Mouse (Mus musculus) hindbrain, embryonic 14.5 days (tissue): ENCODE data around the gene Ttc39b. TPM values are rescaled to one million over a fixed set of nuclear protein-coding genes. Genes with fewer than 3 reads are reported as not detected.

ENCODE experiments used
- ATAC-seq: fragments of 200-750 bp; cut with Nextera tagmentation; 2 replicates; pipeline ENCODE4 v1.8.0; 2017; ENCODE audit warnings: moderate number of reproducible peaks, mild to moderate bottlenecking, moderate TSS enrichment, moderate library complexity; ENCODE audit not compliant: low FRiP score
- DNase-seq: peaks from one replicate; pipeline ENCODE4 v3.0.0-alpha.2; 2015; ENCODE audit warnings: low spot score
- H3K27ac ChIP-seq: fragments of 300-500 bp; sonication (generic); 2 replicates; pipeline ENCODE4 v1.5.1; 2014; ENCODE audit warnings: mild to moderate bottlenecking, moderate library complexity
- H3K27me3 ChIP-seq: fragments of 300-500 bp; sonication (generic); 2 replicates; pipeline ENCODE4 v1.6.1; 2014; ENCODE audit warnings: mild to moderate bottlenecking, low read length, mixed read lengths; ENCODE audit not compliant: control insufficient read depth, insufficient read depth
- H3K36me3 ChIP-seq: fragments of 300-500 bp; sonication (generic); replicated peaks from 2 replicates; pipeline ENCODE4 v1.6.1; 2014; ENCODE audit not compliant: control insufficient read depth, insufficient read depth
- H3K4me1 ChIP-seq: fragments of 300-500 bp; sonication (generic); replicated peaks from 2 replicates; pipeline ENCODE4 v1.6.1; 2014; ENCODE audit warnings: antibody characterized with exemption, low read length, mixed read lengths; ENCODE audit not compliant: control insufficient read depth, insufficient read depth
- H3K4me2 ChIP-seq: fragments of 300-500 bp; sonication (generic); replicated peaks from 2 replicates; pipeline ENCODE4 v1.6.1; 2014; ENCODE audit warnings: mild to moderate bottlenecking, moderate library complexity
- H3K4me3 ChIP-seq: fragments of 300-500 bp; sonication (generic); replicated peaks from 2 replicates; pipeline ENCODE4 v1.5.1; 2014; ENCODE audit warnings: mild to moderate bottlenecking, low read length
- H3K9ac ChIP-seq: fragments of 300-500 bp; sonication (generic); 2 replicates; pipeline ENCODE4 v1.6.1; 2014
- H3K9me3 ChIP-seq: fragments of 300-500 bp; sonication (generic); 2 replicates; pipeline ENCODE4 v1.6.1; 2016; ENCODE audit warnings: low read length; ENCODE audit not compliant: control insufficient read depth
- WGBS: fragments of 180-500 bp; shearing (Covaris S2); extraction: QIAGEN DNeasy Blood & Tissue Kit; methylation state at CpG from one replicate; pipeline ENCODE4 v1.1.7; 2014; 5-methylcytosine and 5-hydroxymethylcytosine counted together
- polyA plus RNA-seq: library from polyadenylated mRNA; unstranded; fragments of >200 nt; fragmentation: Nextera tagmentation; extraction: Ambion mirVana; gene quantifications from 2 replicates; pipeline ENCODE4 v1.2.1, GENCODE M21; 2014

The Ttc39b gene
- polyA plus RNA-seq, 1 experiment from 2014 or later, result 8.2 TPM

DNA sequence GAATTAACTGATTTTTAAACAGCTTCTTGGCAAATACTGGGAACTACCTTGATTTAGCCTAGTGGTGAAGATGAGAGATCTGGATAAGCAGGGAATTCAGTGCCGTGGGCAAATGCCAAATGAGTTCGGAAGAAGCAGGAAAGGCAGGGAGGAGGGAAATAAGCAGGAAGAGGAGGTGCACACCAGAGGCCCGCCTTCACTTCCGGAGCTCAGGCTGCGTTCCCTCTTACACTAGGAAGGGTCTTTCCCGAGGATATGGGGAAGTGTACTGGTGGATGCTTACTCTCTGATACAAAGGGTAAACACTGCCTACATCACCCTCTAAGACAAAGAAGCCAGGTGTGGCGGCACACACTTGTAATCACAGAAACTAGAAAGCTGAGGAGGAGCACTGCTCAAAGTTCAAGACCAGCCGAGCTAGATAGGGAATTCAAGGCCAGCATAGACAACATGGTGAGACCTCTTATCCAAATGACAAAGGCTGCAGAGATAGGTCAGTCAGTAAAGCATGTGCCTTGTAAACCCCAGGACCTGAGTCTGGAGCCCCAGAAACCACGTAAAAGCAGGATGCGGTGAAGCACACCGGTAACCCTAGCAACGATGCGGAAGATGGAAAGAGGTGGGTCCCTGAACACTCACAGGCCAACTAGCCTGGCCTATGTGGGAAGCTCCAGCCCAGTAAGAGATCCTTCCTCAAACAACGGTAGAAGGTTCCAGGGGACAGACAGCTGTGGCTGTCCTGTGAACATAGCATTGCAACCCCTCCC lies 57.9 kb downstream of the Ttc39b start:
- H3K4me2 ChIP-seq, result no peak overlapping the region
- H3K9ac ChIP-seq, result no peak overlapping the region
- DNase-seq (no peak), ATAC-seq (no peak)
- H3K9me3 ChIP-seq, result no peaks in the 10 kb centered on the region
- H3K36me3 ChIP-seq, result no peaks in the 10 kb centered on the region; the same call in 1 of the 2 replicates
- 81% methylated on average over 14 of the region's 14 CpGs for WGBS
- H3K27me3 ChIP-seq, result no peaks in the 10 kb centered on the region
- no peak overlapping the region for H3K4me3 ChIP-seq
- H3K27ac ChIP-seq, result no peak overlapping the region
- H3K4me1 ChIP-seq, result no peaks in the 10 kb centered on the region

DNA sequence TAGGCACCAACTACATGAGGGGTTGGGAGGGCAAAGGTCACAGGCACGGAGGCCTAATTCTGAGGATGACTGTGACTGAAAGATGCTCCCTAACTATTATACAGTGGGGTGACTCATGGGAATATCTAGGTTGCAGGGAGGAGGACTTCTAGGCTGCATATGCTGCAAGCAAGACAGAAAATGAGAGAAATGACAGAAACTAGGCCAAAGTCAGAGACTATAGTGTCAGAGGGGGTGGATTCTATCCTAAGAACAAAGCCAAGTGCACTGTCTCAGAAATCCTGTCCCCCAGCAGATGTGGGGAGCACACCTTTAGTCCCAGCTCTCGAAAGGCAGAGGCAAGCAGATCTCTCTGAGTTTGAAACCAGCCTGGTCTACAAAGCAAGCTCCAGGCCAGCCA lies 59.2 kb downstream of the Ttc39b start:
- H3K4me3 ChIP-seq, result no peak overlapping the region
- no peak for DNase-seq
- H3K36me3 ChIP-seq, result no peaks in the 10 kb centered on the region; the same call in 1 of the 2 replicates
- ATAC-seq, result no peak
- H3K27ac ChIP-seq, result no peak overlapping the region
- 87% methylated on average over 2 of the region's 2 CpGs for WGBS
- H3K4me2 ChIP-seq, result no peak overlapping the region
- H3K9ac ChIP-seq, result no peak overlapping the region
- no peaks in the 10 kb centered on the region for H3K27me3 ChIP-seq
- H3K4me1 ChIP-seq, result no peaks in the 10 kb centered on the region
- no peaks in the 10 kb centered on the region for H3K9me3 ChIP-seq

DNA sequence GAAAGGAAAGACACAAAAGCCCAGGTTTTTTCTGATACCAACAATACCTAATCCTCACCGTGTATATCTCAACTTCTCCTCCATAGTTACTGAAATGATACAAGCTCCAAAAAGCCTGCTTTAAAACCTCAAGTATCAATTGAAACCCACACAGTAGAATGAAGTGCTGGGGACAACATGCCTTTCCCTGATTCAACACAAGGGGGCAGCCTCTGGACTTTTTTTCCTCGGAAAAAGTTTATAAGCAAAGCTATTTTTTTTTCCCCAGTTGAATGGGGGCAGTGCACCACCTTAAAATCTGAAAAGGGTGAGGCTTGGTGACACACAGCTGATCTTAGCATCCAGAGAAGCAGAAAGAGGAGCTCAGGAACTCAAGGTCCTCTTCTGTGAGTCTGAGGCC lies 62.1 kb downstream of the Ttc39b start:
- WGBS, result 13% methylated on average over 2 of the region's 2 CpGs
- H3K4me2 ChIP-seq, result no peak overlapping the region
- H3K9me3 ChIP-seq, result no peaks in the 10 kb centered on the region
- DNase-seq, result peak; percentile 79
- ATAC-seq, result 0 out of 2 replicates have a peak, but pooled peaks have one; percentile 9
- H3K27me3 ChIP-seq, result no peaks in the 10 kb centered on the region
- no peaks in the 10 kb centered on the region for H3K4me1 ChIP-seq
- no peak overlapping the region for H3K9ac ChIP-seq
- H3K4me3 ChIP-seq, result no peak overlapping the region
- no peak overlapping the region for H3K27ac ChIP-seq
- H3K36me3 ChIP-seq, result no peaks in the 10 kb centered on the region; the same call in 1 of the 2 replicates

DNA sequence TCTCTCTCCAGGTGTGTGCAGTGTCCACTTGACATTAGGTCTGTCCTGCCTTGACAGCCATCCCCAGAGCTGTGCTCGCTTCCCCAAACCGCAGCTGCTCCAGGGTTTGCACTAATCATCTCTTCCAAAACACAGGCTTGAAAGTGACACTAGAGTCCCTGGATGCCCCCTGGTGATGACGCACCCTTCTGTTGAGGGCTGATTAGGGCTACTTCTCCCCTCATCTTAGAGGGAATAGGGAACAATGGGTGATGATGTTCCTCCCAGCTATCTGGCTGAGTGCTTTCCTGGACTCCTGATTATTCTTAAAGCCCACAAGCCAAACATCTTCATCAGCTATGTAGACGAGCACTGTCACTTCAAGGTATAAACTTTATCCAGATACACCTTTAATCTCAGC lies 64.4 kb downstream of the Ttc39b start:
- Histone ChIP-seq H3K9ac (no peak overlapping the region), H3K27ac (no peak overlapping the region), H3K4me1 (no peaks in the 10 kb centered on the region), H3K4me2 (no peak overlapping the region), H3K36me3 (no peaks in the 10 kb centered on the region; the same call in none of the 2 replicates), H3K4me3 (no peak overlapping the region), H3K9me3 (no peaks in the 10 kb centered on the region), H3K27me3 (no peaks in the 10 kb centered on the region)
- 85% methylated on average over 4 of the region's 4 CpGs for WGBS
- no peak for DNase-seq
- ATAC-seq, result no peak

DNA sequence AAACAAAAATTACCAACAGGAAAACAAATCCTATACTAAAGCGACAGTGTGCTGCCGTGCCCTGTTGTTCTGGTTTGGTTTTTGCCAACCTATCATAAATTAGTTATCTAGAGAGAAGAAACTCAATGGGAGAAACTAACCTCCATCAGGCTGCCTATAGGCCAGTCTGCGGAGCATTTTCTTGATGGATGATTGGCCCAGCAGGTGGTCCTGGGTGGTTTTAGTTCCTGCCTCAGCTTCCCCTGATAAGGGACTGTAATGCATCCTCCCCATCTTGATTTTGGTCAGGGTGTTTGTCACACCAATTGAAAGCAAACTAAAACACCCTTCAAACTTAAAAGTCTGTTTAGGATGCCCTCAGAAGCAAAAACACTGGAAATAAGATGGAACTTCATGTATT lies 65.8 kb downstream of the Ttc39b start:
- no peak for DNase-seq
- no peak overlapping the region for H3K27ac ChIP-seq
- no peak overlapping the region for H3K4me3 ChIP-seq
- H3K36me3 ChIP-seq, result no peaks in the 10 kb centered on the region; the same call in none of the 2 replicates
- WGBS, result 86% methylated on average over 3 of the region's 3 CpGs
- H3K4me2 ChIP-seq, result no peak overlapping the region
- no peak for ATAC-seq
- H3K27me3 ChIP-seq, result no peaks in the 10 kb centered on the region
- H3K9me3 ChIP-seq, result no peaks in the 10 kb centered on the region
- H3K9ac ChIP-seq, result no peak overlapping the region
- no peaks in the 10 kb centered on the region for H3K4me1 ChIP-seq

DNA sequence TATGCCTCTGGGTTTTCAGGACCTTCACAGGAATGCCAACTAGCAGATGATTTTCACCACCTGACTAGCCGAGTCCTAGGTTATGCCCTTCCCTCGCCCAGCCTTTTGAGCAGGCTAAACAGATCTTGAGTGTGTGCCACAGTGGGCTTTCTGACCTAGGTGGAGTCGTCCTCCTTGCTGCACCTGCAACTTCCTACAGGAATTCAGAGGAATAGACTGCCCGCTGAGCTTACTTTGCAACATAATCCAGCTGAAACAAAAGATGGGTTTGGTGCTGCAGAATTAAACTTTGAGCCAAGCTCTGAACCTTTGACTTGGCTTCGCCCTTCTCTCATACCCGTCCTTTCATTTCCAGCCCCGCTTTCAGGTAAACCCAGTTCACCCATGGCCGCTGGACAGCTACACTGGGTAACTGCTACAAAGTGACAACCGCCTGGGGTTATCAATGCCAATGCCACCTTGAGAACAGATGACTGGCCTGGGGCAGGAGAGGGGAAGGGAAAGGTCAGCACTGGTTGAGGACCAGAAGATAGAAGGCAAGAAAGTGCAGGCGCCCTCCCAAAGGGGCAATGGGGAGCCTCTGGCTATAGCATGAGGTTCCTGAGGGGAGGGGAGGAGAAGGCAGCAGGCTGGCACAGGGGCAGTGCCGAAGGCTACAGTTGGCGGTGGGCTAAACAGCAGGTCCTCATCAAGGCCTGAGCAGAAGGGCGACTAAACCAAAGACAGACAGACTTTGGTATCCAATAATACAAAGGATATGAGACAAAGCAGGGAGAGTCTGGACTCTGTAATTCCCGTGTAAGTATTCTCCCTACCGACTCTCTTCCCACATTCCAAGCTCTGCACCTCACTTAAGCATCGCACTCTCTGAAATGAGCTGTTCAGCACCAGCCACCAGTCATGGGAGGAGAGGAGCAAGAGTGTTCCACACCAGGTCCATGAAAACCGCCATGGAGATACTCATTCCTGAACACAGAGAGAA lies 66.5 kb downstream of the Ttc39b start:
- 55% methylated on average over 17 of the region's 17 CpGs for WGBS
- Histone ChIP-seq H3K9me3 (no peaks in the 10 kb centered on the region), H3K27me3 (no peaks in the 10 kb centered on the region), H3K4me1 (no peaks in the 10 kb centered on the region), H3K4me3 (no peak overlapping the region), H3K27ac (no peak overlapping the region), H3K4me2 (no peak overlapping the region), H3K36me3 (no peaks in the 10 kb centered on the region; the same call in none of the 2 replicates), H3K9ac (no peak overlapping the region)
- no peak for DNase-seq
- ATAC-seq, result no peak

DNA sequence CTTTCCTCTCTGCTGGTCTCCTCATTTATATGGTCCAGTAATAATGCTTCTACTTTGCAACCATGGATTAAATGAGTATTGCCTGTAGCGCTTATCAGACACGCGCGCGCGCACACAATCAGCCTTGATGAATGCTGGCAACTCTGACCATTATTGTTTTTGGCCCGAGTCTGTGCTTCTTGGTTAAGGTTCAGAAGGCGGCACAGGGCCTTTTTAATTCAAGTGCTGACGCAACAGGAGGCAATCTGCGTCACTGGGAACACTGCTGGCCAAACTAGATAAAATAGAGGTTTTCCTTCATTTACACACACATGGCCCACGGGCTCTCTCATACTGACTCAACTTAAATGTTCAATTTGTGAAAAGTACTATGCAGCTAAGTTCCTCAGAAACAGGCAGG lies 67.3 kb downstream of the Ttc39b start:
- Histone ChIP-seq H3K36me3 (no peaks in the 10 kb centered on the region; the same call in none of the 2 replicates), H3K4me3 (no peak overlapping the region), H3K9ac (no peak overlapping the region), H3K27me3 (no peaks in the 10 kb centered on the region), H3K9me3 (no peaks in the 10 kb centered on the region), H3K4me2 (no peak overlapping the region), H3K4me1 (no peaks in the 10 kb centered on the region), H3K27ac (no peak overlapping the region)
- DNase-seq (no peak), ATAC-seq (no peak)
- 64% methylated on average over 11 of the region's 11 CpGs for WGBS

DNA sequence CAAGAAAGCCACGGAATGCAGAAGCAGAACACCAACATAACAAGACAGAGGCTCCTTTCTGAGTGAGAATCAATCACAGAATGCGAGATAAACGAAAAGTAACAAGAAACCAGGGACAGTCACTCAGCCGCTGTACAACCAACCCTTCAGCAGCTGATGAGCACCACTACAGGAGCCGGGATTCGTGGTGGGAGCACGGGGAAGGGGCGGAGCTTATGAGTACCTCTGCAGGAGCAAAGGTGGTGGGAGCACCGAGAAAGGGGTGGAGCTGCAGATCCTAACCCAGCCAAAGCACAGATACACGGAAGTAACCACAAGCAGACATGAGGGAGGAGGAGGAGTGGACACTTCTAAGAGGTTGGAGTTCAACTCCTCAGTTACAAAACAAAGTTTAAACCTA lies 69.1 kb downstream of the Ttc39b start:
- H3K4me3 ChIP-seq, result no peak overlapping the region
- H3K36me3 ChIP-seq, result no peaks in the 10 kb centered on the region; the same call in 1 of the 2 replicates
- H3K9me3 ChIP-seq, result no peaks in the 10 kb centered on the region
- no peak overlapping the region for H3K9ac ChIP-seq
- no peaks in the 10 kb centered on the region for H3K27me3 ChIP-seq
- H3K27ac ChIP-seq, result no peak overlapping the region
- ATAC-seq (no peak), DNase-seq (no peak)
- H3K4me1 ChIP-seq, result no peaks in the 10 kb centered on the region
- H3K4me2 ChIP-seq, result no peak overlapping the region
- WGBS, result 94% methylated on average over 10 of the region's 10 CpGs

DNA sequence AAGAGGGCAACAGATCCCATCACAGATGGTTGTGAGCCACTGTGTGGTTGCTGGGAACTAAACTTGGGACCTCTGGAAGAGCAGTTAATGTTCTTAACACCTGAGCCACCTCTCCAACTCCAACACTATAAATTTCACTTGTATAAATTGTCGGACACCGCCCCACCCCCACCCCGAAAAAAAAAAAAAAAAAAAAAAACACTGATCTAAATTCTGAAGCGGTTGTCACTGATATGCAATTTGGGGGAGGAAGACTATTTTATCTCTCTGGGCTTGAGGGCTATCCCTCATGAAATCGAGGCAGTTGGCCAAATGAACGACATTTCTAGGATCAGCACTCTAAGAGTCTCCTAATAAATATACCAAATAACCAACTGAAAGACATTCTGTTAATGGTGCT lies 70.4 kb downstream of the Ttc39b start:
- no peak overlapping the region for H3K9ac ChIP-seq
- no peak for DNase-seq
- no peak overlapping the region for H3K4me3 ChIP-seq
- ATAC-seq, result no peak
- no peaks in the 10 kb centered on the region; the same call in 1 of the 2 replicates for H3K36me3 ChIP-seq
- H3K9me3 ChIP-seq, result no peaks in the 10 kb centered on the region
- H3K4me1 ChIP-seq, result no peaks in the 10 kb centered on the region
- H3K27me3 ChIP-seq, result no peaks in the 10 kb centered on the region
- WGBS, result 94% methylated on average over 6 of the region's 6 CpGs
- no peak overlapping the region for H3K4me2 ChIP-seq
- no peak overlapping the region for H3K27ac ChIP-seq
